Mouse (Mus musculus) heart, adult 8-10 months (tissue): ENCODE results near the gene Rbm48. TPM values are rescaled to one million over a fixed set of nuclear protein-coding genes. Genes with fewer than 3 reads are reported as not detected.
A peak's percentile ranks its signal among the peaks of the same experiment; 100 is the strongest.
"Not testable (repeated sequence)": the region's sequence is repeated elsewhere in the genome, so short reads cannot be mapped to it uniquely, and the experiment has no call there.

Experiments used
- DNase-seq: peaks from one replicate; pipeline ENCODE4 v3.0.0; 2022; ENCODE audit warnings: low spot score
- total RNA-seq, 4 experiments: library from RNA; stranded (reverse); gene quantifications; 2 replicates each; pipeline ENCODE4 v1.2.4; 2022

Rbm48 gene
- 1 to 10 TPM; 3.8 to 7.9 (median 4.7) TPM for total RNA-seq

- DNase-seq = peak; percentile 72
Measured at GRCm38 (mm10) chr5:3596399-3596766, at the start of gene Rbm48. Gene Rbm48, minus strand, starts transcription at chr5:3596585.

- no peak for DNase-seq
Measured at GRCm38 (mm10) chr5:3645326-3645725, 48.9 kb upstream of the Rbm48 start.

GRCm38 (mm10) chr5:3644621-3645020 lies 48.2 kb upstream of the Rbm48 start:
- no peak for DNase-seq

- no peak for DNase-seq
Measured at GRCm38 (mm10) chr5:3635286-3635685, 38.9 kb upstream of the Rbm48 start.

GRCm38 (mm10) chr5:3633951-3634350 lies 37.6 kb upstream of the Rbm48 start:
- DNase-seq = no peak

GRCm38 (mm10) chr5:3633315-3633714 lies 36.9 kb upstream of the Rbm48 start:
- no peak for DNase-seq

GRCm38 (mm10) chr5:3632285-3632684 lies 35.9 kb upstream of the Rbm48 start:
- DNase-seq = no peak

- no peak for DNase-seq
Measured at GRCm38 (mm10) chr5:3631512-3632271, 35.3 kb upstream of the Rbm48 start.

- DNase-seq = no peak
Measured at GRCm38 (mm10) chr5:3630055-3630454, 33.7 kb upstream of the Rbm48 start.

GRCm38 (mm10) chr5:3620486-3620885 lies 24.1 kb upstream of the Rbm48 start:
- DNase-seq = no peak

- not testable (repeated sequence) for DNase-seq
Measured at GRCm38 (mm10) chr5:3611835-3612234, 15.4 kb upstream of the Rbm48 start.

- no peak for DNase-seq
Measured at GRCm38 (mm10) chr5:3609241-3609640, 12.9 kb upstream of the Rbm48 start.

GRCm38 (mm10) chr5:3607114-3607513 lies 10.7 kb upstream of the Rbm48 start:
- no peak for DNase-seq

- DNase-seq = no peak
Measured at GRCm38 (mm10) chr5:3600790-3601189, 4.4 kb upstream of the Rbm48 start.

- no peak for DNase-seq
Measured at GRCm38 (mm10) chr5:3600298-3600697, 3.9 kb upstream of the Rbm48 start.

GRCm38 (mm10) chr5:3598766-3599165 lies 2.4 kb upstream of the Rbm48 start:
- DNase-seq = no peak

- no peak for DNase-seq
Measured at GRCm38 (mm10) chr5:3597171-3597570, 786 bp upstream of the Rbm48 start.

- peak; percentile 95 for DNase-seq
Measured at GRCm38 (mm10) chr5:3595693-3596398, 539 bp downstream of the Rbm48 start, which contains the start of gene Pex1. Gene Pex1, plus strand, starts transcription at chr5:3596066.

- DNase-seq = no peak
Measured at GRCm38 (mm10) chr5:3579066-3579465, 17.3 kb downstream of the Rbm48 start.

GRCm38 (mm10) chr5:3577939-3578338 lies 18.4 kb downstream of the Rbm48 start:
- no peak for DNase-seq

- no peak for DNase-seq
Measured at GRCm38 (mm10) chr5:3574825-3575224, 21.6 kb downstream of the Rbm48 start.

- no peak for DNase-seq
Measured at GRCm38 (mm10) chr5:3571266-3571665, 25.1 kb downstream of the Rbm48 start, which contains the start of gene 1700109H08Rik. Gene 1700109H08Rik, plus strand, starts transcription at chr5:3571566.

- no peak for DNase-seq
Measured at GRCm38 (mm10) chr5:3554198-3554597, 42.2 kb downstream of the Rbm48 start.
